Mouse (Mus musculus) 3T3-L1 (cell line): Measurements from ENCODE around the gene Ubap1.

Experiments
- DNase-seq: peaks from one replicate; pipeline ENCODE4 v3.0.0-alpha.2; 2015; ENCODE audit warnings: low read depth, low spot score

Ubap1 gene

GRCm38 (mm10) chr4:41409341-41409740 lies 60.5 kb downstream of the Ubap1 start:
- DNase-seq, result no peak

DNA sequence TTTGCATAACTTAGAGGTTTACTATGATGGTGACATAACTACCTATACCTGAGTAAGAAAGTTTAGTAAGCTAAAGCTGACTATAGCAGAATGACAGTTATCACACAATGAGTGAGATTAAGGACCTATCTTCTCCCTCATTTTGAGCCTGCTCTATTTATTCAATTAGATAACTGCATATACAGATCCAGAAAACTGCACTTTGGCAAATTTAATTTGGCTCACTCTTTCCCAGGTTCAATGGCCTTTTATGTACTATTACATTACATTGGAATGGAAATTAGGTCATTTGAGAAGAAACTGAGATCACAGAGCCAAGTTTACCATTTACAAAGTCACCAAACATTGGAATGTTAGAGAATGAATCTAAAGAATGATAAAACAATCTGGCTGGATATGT lies 68.2 kb downstream of the Ubap1 start:
- no peak for DNase-seq

DNA sequence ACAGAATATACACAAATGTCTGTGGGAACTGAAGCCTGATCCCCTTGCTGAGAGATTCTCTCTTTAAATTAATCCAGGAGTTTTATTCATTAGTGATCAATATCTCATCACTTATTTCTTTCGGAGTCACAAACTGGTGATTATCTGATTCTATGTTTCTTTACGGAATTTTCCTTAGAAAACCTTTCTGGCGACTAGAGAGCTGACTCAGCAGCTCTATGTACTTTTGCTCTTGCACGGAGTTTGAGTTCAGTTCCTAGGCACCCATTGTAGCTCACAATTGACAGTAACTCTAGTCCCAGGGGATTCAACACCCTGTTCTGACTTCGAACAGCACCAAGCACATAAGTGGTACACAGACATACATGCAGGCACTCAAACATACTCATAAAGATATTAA lies 90.1 kb downstream of the Ubap1 start:
- no peak for DNase-seq
